Mouse (Mus musculus): ENCODE measurements around the gene Gstm6.
"Not testable (repeated sequence)": the region's sequence is repeated elsewhere in the genome, so short reads cannot be mapped to it uniquely, and the experiment has no call there.

The Gstm6 gene

GRCm38 (mm10) chr3:107889236-107889635, 54.3 kb downstream of the Gstm6 start:
- not testable (repeated sequence) for DNase-seq (ENCODE audit: low spot score)

Data from left cerebral cortex, adult 11 months (tissue).